Mouse (Mus musculus): ENCODE data around the gene Hps4.

The Hps4 gene

GRCm38 (mm10) chr5:112367929-112368328 lies 25.0 kb downstream of the Hps4 start:
- no peak for DNase-seq (ENCODE audit: low spot score)

DNA sequence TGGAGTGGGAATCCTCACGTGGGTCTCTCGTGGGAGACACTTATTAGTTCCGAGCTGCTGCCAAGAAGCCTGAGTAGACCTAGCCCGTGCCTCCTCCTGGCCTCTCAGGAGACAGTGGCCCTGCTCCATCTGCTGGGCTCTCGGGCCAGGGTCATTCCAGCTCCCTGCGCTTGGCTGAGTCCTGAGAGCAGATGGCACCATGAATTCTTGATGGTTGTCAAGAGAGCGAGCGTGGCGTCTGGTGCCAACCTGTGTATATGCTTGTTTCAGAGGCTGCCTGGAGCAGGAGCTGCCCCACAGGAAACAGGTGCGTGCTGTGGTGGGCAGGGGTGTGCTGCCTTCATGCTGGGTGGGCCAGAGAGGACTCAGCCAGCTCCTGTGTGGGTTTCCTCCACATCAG lies 25.8 kb downstream of the Hps4 start:
- DNase-seq (ENCODE audit: low spot score): no peak

DNA sequence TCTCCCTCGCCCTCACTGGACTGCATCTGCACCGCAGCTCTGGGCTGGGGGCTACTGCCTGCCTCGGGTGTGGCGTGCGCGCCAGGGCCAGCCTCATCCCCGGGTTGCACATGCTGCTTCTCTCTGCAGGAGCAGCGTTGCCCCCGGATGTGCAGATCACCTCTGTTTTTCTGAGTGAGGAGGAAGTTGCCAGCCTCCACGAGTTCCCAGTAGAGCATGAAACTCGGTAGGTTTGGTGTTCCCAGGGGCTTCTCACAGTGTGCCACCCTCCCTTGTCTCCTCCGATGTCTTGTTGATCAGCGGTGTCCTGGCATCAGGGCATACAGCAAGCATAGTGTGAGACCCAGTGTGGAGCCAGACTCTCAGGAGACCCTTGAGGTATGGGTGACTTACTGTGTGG lies 26.4 kb downstream of the Hps4 start:
- no peak for DNase-seq (ENCODE audit: low spot score)

GRCm38 (mm10) chr5:112370236-112370813 lies 27.4 kb downstream of the Hps4 start:
- DNase-seq (ENCODE audit: low spot score): no peak

DNA sequence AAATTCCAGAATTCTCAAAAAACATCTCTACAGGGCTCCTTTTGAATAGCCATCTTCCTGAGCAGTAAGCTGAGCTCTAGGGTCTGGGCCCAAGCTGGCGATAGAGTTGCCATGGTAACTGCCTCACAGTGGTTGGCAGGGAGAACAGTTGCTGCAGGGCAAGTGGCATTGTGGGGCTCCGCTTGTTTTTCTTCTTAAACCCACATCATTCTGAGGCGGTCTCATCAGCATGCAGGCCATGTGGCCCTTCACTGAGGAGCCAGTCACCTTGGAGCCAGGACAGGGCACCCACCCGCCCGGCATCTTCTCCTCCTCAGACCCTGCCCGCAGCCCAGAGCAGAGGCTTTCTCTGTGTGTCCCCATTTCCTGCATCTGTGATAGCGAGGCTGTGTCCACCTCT lies 29.1 kb downstream of the Hps4 start:
- DNase-seq (ENCODE audit: low spot score): no peak

GRCm38 (mm10) chr5:112376111-112376510 lies 33.2 kb downstream of the Hps4 start:
- no peak for DNase-seq (ENCODE audit: low spot score)

DNA sequence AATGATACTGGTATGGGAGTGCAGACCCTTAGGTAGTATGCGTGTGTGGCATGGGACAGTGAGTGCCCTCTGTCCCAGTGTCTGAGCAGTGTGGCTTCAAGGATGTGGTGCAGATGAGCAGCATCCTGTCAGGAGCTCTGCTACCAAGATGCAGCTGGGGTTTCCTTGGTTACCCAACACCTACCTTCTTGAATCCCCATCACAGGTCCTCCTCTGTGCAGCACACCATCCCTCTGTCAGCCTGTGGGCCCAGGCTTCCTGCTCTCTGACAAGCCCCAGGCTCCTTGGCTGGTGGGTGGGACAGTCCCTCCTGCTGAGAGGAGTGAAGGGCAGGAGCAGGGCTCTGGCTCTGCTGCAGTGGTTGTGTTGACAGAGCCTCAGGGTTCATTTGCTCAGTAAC lies 34.5 kb downstream of the Hps4 start:
- DNase-seq (ENCODE audit: low spot score): no peak

- DNase-seq (ENCODE audit: low spot score): peak; percentile 97
Observed at GRCm38 (mm10) chr5:112378716-112379115, 35.8 kb downstream of the Hps4 start.

GRCm38 (mm10) chr5:112381154-112381553 lies 38.3 kb downstream of the Hps4 start:
- DNase-seq (ENCODE audit: low spot score): no peak

DNA sequence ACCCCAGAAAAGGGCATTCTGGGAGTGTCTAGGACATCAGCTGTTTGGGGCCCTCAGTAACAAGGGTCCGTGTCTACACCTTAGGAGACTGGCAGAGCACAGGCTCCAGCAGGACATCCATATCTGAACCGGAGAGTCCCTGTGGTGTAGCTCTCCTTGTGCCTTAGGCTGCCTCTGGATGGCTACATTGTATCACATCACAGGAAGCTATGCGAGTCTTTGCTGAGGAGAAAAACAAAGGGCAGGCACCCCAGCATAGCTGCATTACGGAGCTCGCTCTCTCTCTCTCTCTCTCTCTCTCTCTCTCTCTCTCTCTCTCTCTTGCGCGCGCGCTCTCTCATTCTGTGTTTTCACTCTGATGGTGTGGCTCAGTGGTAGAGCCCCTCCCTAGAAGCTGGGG lies 39.2 kb downstream of the Hps4 start:
- no peak for DNase-seq (ENCODE audit: low spot score)

DNA sequence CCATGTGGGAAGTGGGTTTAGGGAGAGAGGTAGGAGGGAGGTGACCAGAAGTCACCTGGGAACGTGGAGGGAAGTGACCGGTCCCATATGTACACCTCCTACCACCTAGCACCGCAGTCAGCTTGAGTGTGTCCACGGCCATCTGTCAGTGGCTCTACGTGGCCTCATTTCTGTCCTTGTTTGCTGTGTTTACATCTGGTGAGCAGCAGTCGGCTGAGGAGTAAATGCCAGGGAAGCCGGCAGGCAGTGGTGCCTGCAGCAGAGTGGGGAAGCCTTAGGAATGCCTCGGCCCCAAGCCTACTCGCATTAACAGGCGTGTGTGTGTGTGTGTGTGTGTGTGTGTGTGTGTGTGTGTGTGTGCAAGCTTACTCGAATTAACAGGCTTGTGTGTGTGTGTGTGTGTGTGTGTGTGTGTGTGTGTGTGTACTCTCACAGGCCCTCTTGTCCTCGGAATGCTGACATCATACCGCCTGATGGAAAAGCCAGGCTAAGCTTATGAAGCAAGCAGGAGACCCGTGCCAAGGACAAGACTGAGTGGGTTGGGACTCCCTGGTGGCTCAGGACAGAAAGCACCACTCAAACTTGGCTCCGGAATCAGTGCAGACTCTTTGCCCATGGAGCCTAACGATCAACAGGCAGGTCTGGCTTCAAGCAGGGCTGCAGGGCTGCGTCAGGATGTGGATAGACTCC lies 39.9 kb downstream of the Hps4 start:
- peak; percentile 78 for DNase-seq (ENCODE audit: low spot score)

GRCm38 (mm10) chr5:112384805-112385472 lies 42.1 kb downstream of the Hps4 start:
- DNase-seq (ENCODE audit: low spot score): no peak

DNA sequence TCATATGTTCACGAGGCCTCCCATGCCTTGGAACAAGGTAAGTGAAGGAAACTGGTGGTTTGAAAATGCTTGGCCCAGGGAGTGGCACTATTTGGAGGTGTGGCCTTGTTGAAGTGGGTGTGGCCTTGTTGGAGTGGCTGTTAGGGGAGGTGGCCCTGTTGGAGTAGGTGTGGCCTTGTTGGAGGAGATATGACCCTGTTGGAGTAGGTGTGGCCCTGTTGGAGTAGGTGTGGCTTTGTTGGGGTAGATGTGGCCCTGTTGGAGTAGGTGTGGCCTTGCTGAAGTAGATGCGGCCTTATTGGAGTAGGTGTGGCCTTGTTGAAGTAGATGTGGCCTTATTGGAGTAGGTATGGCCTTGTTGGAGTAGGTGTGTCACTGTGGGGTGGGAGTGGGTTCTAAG lies 43.1 kb downstream of the Hps4 start:
- DNase-seq (ENCODE audit: low spot score): no peak

DNA sequence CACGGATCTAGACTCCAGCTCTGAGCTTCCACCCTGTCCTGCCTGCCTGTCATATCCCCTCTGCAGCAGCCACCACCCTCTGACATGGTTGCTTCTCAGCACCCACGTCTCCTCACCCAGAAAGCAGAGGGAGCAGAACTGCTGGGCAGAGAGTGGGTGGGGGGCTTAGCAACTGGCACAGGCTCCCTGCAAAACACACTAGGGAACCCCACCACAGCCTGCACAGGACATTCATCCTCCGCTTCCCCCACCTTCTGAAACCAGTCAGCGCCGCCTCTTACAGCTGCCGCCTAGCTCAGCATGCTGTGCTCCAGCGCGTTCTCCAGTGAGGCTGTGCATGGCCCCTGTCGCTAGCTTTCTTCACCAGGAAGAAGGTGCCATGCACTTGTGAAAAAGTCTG lies 46.5 kb downstream of the Hps4 start:
- DNase-seq (ENCODE audit: low spot score): no peak

DNA sequence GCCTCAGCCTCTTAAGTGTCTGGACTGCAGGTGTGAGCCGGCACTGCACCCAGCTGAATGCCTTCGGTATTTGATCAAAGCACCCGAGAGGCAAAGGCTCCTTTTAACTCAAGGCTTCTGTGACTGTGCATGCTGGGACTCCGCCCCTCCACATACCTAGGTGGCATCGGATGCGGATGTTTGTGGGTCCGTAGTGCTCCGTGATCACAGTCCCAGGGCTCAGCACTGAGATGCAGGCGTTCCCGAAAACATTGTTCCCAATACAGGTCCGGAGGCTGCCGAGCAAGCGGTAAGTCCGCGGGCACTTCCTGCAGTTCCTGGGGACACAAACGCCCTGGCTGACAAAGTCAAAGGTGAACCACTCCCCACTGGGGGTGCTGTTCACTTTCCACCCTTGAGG lies 48.1 kb downstream of the Hps4 start:
- no peak for DNase-seq (ENCODE audit: low spot score)

- no peak for DNase-seq (ENCODE audit: low spot score)
Observed at GRCm38 (mm10) chr5:112391676-112392323, 48.9 kb downstream of the Hps4 start.

- no peak for DNase-seq (ENCODE audit: low spot score)
Observed at GRCm38 (mm10) chr5:112393741-112394414, 51.0 kb downstream of the Hps4 start.

GRCm38 (mm10) chr5:112394415-112394763 lies 51.5 kb downstream of the Hps4 start:
- no peak for DNase-seq (ENCODE audit: low spot score)

- DNase-seq (ENCODE audit: low spot score): no peak
Observed at GRCm38 (mm10) chr5:112394779-112395443, 52.0 kb downstream of the Hps4 start, which contains the start of gene Asphd2. TSS of gene Asphd2 (minus strand) at chr5:112394866.

DNA sequence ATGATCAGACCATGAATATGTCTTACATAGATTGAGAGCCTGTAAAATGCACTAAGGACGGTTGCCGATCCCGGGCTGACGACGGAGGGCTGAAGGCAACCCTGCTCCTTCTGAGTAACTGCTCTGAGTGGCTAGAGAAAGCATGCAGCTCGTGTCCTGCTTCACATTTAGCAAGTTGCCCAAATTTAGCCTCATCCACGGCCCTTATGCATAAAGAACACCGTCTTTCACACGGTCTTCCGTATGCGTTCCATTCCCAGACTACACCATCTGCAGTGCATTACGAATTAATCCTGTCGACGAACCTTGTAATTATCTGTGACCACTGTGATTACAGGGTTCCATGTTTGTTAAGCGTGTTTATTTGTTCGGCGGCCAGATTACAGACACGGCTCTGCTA lies 53.2 kb downstream of the Hps4 start:
- DNase-seq (ENCODE audit: low spot score): no peak

DNA sequence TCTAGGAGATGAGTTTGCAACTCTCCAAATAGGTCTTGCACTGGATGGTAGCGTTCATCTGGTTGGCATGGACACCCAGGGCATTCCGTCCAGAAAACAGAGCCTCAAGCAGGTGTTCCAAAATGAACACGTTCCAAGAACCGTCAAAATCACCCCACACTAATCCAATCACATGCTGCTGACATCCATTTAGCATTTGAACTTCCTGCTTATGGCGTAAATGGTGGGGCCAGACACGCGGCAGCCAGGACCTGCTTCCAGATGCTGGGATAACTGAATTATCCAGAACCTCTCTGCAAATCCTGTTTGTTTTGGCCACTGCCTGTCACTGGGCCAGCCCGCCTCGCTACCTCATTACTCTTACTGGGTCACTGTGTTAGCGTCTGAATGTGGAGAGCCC lies 56.4 kb downstream of the Hps4 start:
- DNase-seq (ENCODE audit: low spot score): no peak

DNA sequence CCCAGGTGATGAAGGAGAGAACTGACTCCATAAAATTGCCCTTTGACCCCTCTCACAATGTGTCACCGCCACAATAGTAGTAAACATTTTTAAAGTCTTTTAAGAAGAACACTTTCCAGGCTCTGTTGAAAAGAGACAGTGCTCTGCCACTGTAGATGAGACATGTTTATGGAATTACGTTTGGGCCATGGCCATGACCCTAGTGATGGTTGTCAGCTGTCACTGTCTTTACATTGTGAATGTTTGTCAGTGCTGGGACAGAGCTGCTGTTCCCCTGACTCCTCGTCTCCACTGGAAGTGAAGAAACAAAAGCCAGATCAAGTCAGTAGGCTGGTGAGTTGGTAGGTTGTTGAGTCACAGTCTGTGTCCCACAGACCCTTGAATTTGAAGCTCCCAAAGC lies 59.6 kb downstream of the Hps4 start:
- no peak for DNase-seq (ENCODE audit: low spot score)

Data from adipocyte (in vitro differentiated cells).